Mouse (Mus musculus): ENCODE data around the gene Fgfr2.

Gene Fgfr2

GRCm38 (mm10) chr7:132597251-132598041 lies 525.7 kb downstream of the Fgfr2 start:
- DNase-seq: peak; percentile 27

- no peak for DNase-seq
Observed at GRCm38 (mm10) chr7:132596557-132597250, 526.4 kb downstream of the Fgfr2 start.

DNA sequence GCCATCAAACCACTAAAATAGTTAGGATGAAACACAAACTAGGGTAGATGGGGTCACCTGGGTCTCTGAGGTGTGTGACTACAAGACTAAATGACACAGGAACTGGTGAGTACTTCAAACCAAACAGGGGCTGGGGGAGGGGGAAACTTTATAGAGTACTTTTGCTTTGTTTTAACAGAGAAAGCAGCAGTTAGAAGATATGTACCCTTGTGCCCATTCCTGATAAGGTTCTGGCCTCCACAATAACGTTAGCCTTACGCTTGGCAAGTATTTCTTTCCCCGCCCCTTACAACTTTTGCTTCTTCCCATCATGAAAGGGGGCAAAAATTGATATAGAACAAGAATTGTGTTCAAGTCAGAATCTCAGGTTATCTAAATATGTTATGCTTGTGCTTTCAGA lies 527.4 kb downstream of the Fgfr2 start:
- DNase-seq: no peak

DNA sequence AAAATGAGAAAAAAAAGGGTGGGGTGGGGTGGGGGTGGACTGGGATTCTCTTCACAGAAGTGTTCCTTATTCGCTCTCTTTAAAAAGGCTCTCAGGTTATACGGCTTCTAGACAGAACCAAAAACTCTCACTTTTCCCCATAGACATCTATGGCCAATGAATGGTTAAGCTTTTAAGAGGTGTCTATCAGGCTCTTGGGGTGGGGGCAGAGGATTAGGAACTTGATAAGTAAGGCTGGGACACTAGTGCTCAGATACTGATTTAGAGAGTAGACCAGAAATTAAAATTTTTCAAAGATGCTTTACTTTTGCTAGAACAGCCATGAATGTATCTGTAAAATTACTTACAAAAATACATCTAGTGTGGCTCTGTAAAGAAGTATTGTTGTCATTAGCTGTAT lies 528.8 kb downstream of the Fgfr2 start:
- no peak for DNase-seq

- DNase-seq: no peak
Observed at GRCm38 (mm10) chr7:132593762-132594161, 529.4 kb downstream of the Fgfr2 start.

DNA sequence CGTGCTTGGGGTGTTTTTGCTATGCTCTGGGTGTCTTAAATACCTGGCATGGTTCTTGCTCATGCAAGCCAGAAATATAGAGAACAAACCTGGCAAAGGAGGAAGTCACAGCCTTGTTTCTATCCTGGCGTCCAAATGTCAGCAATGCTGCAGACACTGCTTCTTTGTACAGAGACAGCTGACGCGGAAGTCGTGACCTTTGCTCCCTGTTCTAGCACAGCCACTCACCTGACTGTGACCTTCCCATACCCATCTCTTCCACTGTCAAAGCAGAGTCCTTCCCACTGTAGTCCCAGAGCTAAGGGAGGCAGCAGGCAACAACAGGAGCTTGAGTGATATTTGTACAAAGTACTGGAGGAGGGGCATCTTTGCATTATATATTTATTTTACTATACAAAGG lies 533.5 kb downstream of the Fgfr2 start:
- DNase-seq: no peak

DNA sequence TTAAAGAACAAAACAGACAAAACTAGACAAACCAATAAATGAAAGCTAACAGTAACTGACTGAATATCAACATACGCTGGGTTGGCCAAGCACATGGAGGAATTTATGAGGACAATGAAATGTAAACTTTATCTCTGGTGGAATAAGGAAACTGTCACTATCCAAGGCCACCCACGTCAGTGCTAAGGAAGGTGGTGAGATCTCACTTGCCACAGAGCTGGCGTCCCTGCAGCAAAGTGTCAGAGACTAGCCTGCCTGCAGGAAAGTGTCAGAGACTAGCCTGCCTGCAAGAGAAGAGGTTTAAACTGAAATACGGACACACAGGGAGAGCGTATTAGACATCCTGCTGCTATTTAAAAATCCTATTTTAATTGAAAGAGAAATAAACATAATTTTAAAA lies 536.0 kb downstream of the Fgfr2 start:
- DNase-seq: peak; percentile 25

DNA sequence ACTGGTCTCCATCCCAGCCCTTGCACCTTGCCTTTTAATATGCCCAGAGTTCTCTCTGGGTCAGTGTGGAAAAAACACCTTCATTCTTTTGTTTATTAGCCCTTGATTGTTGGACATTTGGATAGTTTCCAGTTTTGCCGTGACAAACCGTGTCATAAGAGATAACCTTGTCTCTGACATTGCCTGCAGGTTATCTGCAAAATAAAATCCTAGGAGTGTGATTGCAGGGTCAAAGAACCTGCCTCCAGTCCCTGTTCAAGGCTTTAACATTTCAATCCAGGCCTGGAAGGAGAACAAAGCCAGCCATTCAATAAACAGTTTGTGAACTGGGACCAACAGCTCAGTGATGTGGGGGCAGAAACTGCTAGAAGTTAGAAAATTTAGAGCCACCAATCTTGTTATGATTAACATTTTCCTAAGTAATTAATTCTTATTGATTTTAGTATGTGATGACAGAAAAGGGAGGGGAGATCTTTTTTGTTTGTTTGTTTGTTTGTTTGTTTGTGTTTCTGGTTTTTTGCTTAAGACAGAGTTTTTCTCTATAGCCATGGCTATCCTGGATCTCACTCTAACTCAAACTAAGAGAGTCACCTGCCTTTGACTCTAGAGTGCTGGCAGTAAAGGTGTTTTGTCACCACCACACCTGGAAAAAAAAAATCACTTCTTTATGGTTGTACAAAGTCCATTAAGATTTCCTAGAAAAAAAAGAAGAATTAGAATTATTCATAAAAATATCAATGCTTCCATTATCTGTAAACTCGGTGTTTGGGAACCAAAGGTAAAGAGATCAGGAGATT lies 537.3 kb downstream of the Fgfr2 start:
- no peak for DNase-seq

GRCm38 (mm10) chr7:132581441-132581840 lies 541.7 kb downstream of the Fgfr2 start:
- DNase-seq: no peak

- DNase-seq: no peak
Observed at GRCm38 (mm10) chr7:132580511-132580910, 542.6 kb downstream of the Fgfr2 start.

DNA sequence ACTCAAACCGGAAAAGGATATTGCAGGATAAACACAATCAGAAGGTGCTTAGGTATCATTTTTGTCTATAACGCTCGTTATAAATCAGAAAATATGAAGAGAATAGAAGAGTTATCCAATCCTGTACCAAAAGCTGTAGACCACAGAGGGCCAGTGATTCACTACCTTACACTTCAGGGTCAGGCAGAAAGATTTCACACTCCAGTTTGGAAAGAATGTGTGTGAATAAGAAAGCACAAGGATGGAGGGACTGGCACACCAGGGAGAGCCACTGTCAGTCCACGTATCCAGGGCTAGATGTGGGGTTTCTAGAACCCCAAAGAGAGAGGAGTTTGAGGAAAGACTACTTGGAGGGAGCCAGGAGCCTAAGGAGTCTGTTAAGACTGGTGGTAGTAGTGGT lies 546.3 kb downstream of the Fgfr2 start:
- DNase-seq: no peak

DNA sequence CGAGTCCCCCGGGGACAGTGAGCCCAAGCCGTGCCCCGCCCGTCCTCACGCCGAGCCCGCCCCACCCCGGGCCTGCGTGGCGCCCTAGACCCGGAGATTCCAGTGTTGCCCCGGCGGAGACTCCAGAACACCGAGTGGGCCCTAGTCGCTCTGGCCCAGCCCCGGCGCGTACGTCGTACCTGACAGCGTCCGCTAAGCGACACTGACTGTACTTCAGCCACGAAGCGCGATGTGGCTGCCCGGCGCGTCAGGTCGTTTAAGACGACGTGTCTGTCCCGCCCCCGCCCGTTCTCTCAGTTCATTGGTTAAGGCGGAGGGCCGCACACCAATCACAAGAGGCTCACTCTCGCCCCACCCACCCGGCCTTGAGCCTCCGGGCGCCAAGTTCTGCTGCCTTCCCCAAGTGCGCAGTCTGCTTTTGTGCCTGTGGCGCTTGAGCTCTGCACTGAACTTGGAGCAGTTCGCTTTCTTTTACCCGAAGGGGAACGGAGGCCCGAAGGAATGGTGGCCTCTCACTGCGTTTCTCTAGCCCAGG lies 547.0 kb downstream of the Fgfr2 start, which contains the start of gene Oat:
TSS of gene Oat (minus strand) at position 283 of the 535 bp plus-strand sequence.
- DNase-seq: peak; percentile 97

DNA sequence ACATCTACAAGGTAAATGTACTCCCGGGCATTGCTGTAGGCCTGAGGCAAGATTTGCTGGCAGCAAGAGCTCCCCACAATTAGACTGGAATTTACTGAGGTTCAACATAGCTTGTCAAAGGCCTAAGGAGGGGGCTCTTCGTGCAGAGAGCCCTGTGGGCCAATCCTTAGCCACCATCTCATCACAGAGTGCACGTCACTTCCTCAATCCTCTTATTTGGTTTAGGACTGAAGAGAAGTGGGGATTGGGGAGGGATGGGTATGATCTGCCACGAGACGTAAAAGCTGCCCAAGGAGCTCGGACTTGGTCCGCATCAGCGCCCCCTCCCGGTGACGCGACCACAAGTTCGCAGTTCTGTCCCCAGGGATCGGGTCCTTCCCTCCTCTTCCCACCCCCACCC lies 547.5 kb downstream of the Fgfr2 start:
- DNase-seq: peak; percentile 91

DNA sequence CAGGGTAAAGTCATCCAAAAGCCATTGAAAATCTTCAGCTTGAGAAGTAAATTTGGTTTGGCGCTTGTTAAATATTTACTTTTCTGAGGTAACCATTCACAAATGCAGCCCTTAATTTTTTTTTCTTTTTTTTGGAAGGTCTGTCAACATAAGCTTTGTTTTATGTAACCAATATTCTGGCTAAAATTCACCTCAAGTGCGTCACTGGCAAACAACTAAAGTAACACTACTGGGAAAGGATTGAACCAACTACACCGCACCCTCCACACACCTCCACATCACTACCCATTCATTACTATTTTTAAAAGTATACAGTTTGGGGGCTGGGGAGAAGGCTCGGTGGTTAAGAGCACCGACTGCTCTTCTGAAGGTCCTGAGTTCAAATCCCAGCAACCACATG lies 548.5 kb downstream of the Fgfr2 start:
- peak; percentile 29 for DNase-seq

GRCm38 (mm10) chr7:132573205-132573604 lies 549.9 kb downstream of the Fgfr2 start:
- DNase-seq: no peak

DNA sequence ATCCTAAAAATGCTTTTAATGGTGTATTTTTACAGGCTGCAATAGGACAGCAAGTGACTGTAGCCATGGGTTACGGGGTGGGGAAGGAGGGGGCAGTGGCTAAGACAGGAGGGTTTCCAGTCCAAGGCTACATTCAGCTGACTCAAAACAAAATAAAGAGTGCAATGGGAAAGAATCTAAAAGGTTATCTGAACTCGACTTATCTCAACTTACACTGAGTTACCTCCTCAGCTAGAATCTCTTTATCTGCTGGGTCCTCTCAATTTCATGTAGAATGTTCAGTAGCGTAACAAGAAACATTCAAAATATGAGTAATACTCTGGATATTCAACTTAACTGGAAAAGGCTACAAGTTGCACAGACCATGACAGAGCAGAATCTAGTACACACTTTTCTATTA lies 550.4 kb downstream of the Fgfr2 start:
- no peak for DNase-seq

DNA sequence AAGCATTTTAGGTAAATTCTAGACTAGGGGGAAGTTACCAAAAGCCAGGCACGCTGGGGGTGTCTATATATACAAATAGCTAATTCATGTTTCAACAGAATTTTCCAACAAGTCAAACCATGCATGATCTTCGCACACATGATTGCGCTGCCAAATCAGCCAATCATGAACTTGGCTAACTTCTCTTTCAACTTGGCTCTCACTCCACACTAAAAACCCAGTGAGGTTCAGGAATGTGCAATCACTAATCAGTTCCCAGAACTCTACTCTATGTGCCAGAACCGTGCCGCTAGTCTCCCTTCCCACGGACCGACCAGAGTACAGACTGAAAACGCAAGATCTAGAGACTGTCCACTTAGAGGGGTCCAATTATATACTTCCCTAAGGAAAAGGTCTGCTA lies 551.7 kb downstream of the Fgfr2 start:
- peak; percentile 32 for DNase-seq

DNA sequence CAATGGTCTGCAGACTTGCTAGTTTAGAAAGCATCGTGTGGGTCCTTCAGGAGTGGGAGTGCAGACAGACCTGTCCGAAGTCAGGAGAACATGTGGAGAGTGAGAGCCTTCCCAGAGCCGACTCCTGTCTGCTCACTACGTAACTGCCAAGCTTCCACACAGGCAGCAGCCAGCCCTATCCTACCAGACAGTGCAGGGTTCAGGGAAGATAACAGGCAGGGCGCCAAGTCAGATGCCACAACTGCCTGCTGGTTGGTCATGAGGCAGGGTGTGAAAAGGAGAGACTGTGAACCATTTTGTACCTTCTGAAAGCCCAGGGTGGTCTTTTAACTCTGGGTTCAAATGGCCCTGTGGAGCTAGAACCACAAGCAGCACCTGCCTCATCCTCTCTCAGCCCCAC lies 553.1 kb downstream of the Fgfr2 start:
- DNase-seq: no peak

GRCm38 (mm10) chr7:132568817-132569216 lies 554.3 kb downstream of the Fgfr2 start:
- DNase-seq: no peak

DNA sequence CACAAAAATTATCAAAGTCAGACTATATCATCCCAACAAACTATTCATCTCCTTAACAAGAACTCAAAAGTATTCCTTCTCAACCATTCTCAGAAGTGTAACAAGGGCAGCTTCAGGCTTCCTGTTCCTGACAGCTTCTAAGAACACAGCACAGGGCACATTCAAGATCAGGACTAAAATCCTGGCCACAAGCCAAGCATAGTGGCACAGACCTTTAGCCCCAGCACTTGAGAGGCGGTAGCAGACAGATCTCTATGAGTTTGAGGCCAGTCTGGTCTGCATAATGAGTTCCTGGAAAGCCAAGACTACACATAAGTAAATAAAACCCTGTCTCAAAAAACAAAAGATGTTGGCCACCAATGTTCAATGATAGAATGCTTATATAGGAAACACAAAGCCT lies 557.3 kb downstream of the Fgfr2 start:
- no peak for DNase-seq

DNA sequence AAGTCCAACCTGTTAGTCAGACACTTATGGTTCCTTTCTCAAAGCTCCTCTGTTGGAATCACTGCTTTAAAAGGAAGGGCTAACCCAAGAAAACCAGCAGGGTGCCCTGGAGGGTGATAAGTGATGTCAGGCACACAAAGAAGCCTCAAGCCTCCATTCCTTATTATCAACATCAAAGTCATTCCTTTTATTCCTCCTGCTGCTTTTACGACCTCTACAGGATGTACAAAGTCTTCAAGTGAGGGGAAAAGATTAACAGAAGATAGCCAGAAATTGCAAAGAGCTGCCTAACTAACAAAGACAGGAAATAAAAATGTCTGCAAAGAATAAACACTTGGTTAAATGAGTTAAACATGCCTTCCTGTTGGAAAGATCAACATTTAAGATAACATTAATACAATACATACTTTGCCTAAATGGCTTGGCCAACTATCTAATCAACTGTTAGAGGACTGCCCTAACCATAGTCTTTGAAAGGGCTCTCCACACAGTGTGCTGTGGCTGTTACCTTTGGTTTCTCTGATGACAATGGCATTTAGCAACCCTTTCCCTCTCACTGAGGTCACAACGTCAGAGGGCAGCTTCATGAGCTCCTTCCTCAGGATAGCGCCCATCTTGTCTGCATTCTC lies 563.9 kb downstream of the Fgfr2 start:
- no peak for DNase-seq

GRCm38 (mm10) chr7:132558141-132558736 lies 564.9 kb downstream of the Fgfr2 start:
- no peak for DNase-seq

Measured in lung, postnatal 10 days (tissue).